Mouse (Mus musculus): Measurements from ENCODE around the gene Rbm19.

- TF ChIP-seq CTCF (IDR thresholded peaks at IDR 0.05; ENCODE audit: extremely low read depth, insufficient read depth, insufficient read length, insufficient replicate concordance) (no peak), POLR2A (IDR thresholded peaks at IDR 0.05; ENCODE audit: low read depth, low read length) (no peak)
Measured at GRCm38 (mm10) chr5:120196879-120197278, 80.6 kb downstream of the Rbm19 start.
